Mouse (Mus musculus): ENCODE measurements at regions not wholly inside any gene's neighbourhood (a gene's known extent, or its start where the extent isn't known, plus 50 kb on each side); places are given as distances from the start of the nearest gene placed in this dataset.

- Histone ChIP-seq H3K4me2 (no peak overlapping the region), H3K4me1 (no peaks in the 10 kb centered on the region), H3K27me3 (replicated peaks) (no peaks in the 10 kb centered on the region), H3K27ac (replicated peaks) (no peak overlapping the region), H3K36me3 (no peaks in the 10 kb centered on the region), H3K9ac (replicated peaks) (no peak overlapping the region), H3K4me3 (replicated peaks) (no peak overlapping the region), H3K9me3 (replicated peaks) (no peaks in the 10 kb centered on the region)
- ATAC-seq (ENCODE audit: low FRiP score) = no peak
- 82% methylated on average over 5 of the region's 5 CpGs for WGBS
Observed at GRCm38 (mm10) chr7:71038537-71038936, 312.7 kb downstream of the Gm10295 start.

GRCm38 (mm10) chr7:71033121-71033520 is 318.2 kb downstream of the Gm10295 start:
- Histone ChIP-seq H3K4me3 (replicated peaks) (no peak overlapping the region), H3K4me1 (no peaks in the 10 kb centered on the region), H3K27me3 (replicated peaks) (no peaks in the 10 kb centered on the region), H3K9ac (replicated peaks) (no peak overlapping the region), H3K4me2 (no peak overlapping the region), H3K9me3 (replicated peaks) (no peaks in the 10 kb centered on the region), H3K27ac (replicated peaks) (no peak overlapping the region), H3K36me3 (no peaks in the 10 kb centered on the region)
- 82% methylated on average over 12 of the region's 12 CpGs for WGBS
- no peak for ATAC-seq (ENCODE audit: low FRiP score)

GRCm38 (mm10) chr7:71023946-71024610 is 327.2 kb downstream of the Gm10295 start:
- Histone ChIP-seq H3K27ac (replicated peaks) (peak overlapping the region; percentile 80), H3K36me3 (no peaks in the 10 kb centered on the region), H3K4me2 (peak overlapping the region; percentile 65), H3K4me1 (peaks cover 26% of the 10 kb centered on the region), H3K4me3 (replicated peaks) (peak overlapping the region; percentile 35), H3K9ac (replicated peaks) (peak overlapping the region; percentile 48), H3K27me3 (replicated peaks) (no peaks in the 10 kb centered on the region), H3K9me3 (replicated peaks) (no peaks in the 10 kb centered on the region)
- peak; percentile 57; the same call in 1 of the 2 replicates for ATAC-seq (ENCODE audit: low FRiP score)
- WGBS = 7% methylated on average over 9 of the region's 9 CpGs

DNA sequence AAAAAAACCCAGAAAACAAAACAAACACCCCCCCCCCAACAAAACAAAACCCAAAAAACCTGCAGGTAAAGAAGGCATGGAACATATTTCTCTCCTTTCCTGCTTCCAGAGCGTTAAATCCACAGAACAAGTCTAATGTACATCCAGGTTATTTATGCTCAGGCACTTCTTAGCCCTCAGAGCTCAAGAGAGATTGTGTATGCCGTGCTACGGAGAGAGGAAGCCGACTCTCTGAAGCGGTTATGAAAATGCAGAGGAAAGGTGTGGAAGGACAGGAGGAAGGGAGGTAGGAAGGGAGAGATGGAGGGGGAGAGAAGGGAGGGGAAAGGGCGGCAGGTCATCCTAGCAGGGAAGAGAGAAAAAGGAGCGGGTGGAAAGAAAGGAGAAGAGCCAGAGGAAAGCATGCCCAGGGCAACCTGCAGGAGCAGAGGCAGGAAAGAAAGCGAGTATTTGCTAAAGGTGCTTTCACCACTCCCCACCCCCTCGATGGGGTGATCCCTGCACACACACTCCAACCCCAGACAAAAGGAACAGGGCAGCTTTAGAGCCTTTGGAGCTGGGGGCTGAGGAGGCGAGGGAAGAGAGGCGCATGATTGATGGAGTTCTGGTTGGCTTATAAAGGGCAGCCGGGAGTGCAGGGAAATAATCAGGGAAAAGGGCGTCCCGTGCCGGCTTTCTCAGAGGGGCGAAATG is 327.9 kb downstream of the Gm10295 start:
- Histone ChIP-seq H3K9ac (replicated peaks) (peak overlapping the region; percentile 48), H3K27me3 (replicated peaks) (no peaks in the 10 kb centered on the region), H3K9me3 (replicated peaks) (no peaks in the 10 kb centered on the region), H3K4me2 (peak overlapping the region; percentile 65), H3K4me1 (peaks cover 26% of the 10 kb centered on the region), H3K27ac (replicated peaks) (peak overlapping the region; percentile 80), H3K36me3 (no peaks in the 10 kb centered on the region), H3K4me3 (replicated peaks) (peak overlapping the region; percentile 35)
- peak; percentile 70 for ATAC-seq (ENCODE audit: low FRiP score)
- WGBS = 4% methylated on average over 16 of the region's 16 CpGs

Data from neural tube, embryonic 15.5 days (tissue).